Mouse (Mus musculus) CH12.LX (cell line): ENCODE data around the gene Rsrp1.

ENCODE experiments used
- CHD2 ChIP-seq: IDR thresholded peaks from 2 replicates; pipeline ENCODE4 v1.6.1; 2011; ENCODE audit warnings: low read length, improper control_type of control experiment
- CTCF ChIP-seq, 2 experiments: IDR thresholded peaks in 1 of 2; conservative IDR thresholded peaks in 1 of 2; 2 replicates each; pipeline ENCODE4 v1.5.1; 2011 to 2012; ENCODE audit warnings: low read depth in 2 of 2, low read length in 2 of 2, improper control_type of control experiment in 1 of 2, inconsistent platforms in 1 of 2, mild to moderate bottlenecking in 1 of 2, moderate library complexity in 1 of 2
- HCFC1 ChIP-seq: IDR thresholded peaks from 2 replicates; pipeline ENCODE4 v1.6.1; 2012; ENCODE audit warnings: low read depth, mild to moderate bottlenecking, inconsistent platforms, low read length, improper control_type of control experiment
- JUN ChIP-seq: IDR thresholded peaks from 2 replicates; pipeline ENCODE4 v1.6.1; 2011; ENCODE audit warnings: low read depth, mild to moderate bottlenecking, low read length, improper control_type of control experiment, moderate library complexity; ENCODE audit not compliant: insufficient read depth
- POLR2A ChIP-seq: IDR thresholded peaks from 2 replicates; pipeline ENCODE4 v1.6.1; 2011; ENCODE audit warnings: low read depth, mild to moderate bottlenecking, improper control_type of control experiment, low read length
- SIN3A ChIP-seq: IDR thresholded peaks from 2 replicates; pipeline ENCODE4 v1.6.1; 2012; ENCODE audit warnings: low read length, improper control_type of control experiment, inconsistent platforms
- TCF12 ChIP-seq: IDR thresholded peaks from 2 replicates; pipeline ENCODE4 v1.6.1; 2014; ENCODE audit warnings: low read depth, mild to moderate bottlenecking, inconsistent platforms, low read length, improper control_type of control experiment
- UBTF ChIP-seq: IDR thresholded peaks from 2 replicates; pipeline ENCODE4 v1.6.1; 2012; ENCODE audit warnings: low read depth, mild to moderate bottlenecking, inconsistent platforms, low read length, improper control_type of control experiment, moderate library complexity
- USF1 ChIP-seq: IDR thresholded peaks from 2 replicates; pipeline ENCODE4 v1.6.1; 2014; ENCODE audit warnings: low read depth, mild to moderate bottlenecking, inconsistent platforms, low read length, improper control_type of control experiment

DNA sequence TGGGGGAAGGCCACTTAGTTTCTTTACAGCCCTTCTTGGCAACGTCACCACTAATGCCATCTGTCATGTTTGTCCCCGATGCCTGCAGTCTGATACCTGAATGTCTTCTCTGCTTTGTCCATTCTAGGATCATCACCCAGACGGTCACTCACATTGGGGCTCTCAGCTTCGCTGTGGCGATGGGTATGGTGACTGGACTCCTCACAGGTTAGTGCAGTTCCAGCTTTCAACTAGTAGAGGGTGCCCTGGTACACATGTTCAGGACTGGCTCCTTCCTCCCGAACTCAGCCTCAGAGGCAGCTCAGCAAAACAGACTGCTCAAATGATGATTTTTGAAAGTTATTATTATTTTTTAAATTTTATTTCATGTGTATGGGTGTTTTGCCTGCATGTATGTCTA is 31.3 kb upstream of the Rsrp1 start:
- no peak for TF ChIP-seq USF1
- no peak for TF ChIP-seq POLR2A
- TF ChIP-seq SIN3A: no peak
- no peak for TF ChIP-seq CHD2
- TF ChIP-seq UBTF: no peak
- TF ChIP-seq HCFC1: no peak
- TF ChIP-seq CTCF (conservative IDR thresholded peaks at IDR 0.05 in 1 of 2, IDR thresholded peaks at IDR 0.05 in 1 of 2; ENCODE audit: low read depth in 2 of 2, low read length in 2 of 2): peak; percentile 84 to 97
- no peak for TF ChIP-seq JUN
- 0 out of 2 replicates have a peak, but pooled peaks have one; percentile 11 for TF ChIP-seq TCF12
